Mouse (Mus musculus): Measurements from ENCODE around the gene Dhrs7b.
A peak's percentile ranks its signal among the peaks of the same experiment; 100 is the strongest.
"Not testable (repeated sequence)": the region's sequence is repeated elsewhere in the genome, so short reads cannot be mapped to it uniquely, and the experiment has no call there.

Dhrs7b gene

DNA sequence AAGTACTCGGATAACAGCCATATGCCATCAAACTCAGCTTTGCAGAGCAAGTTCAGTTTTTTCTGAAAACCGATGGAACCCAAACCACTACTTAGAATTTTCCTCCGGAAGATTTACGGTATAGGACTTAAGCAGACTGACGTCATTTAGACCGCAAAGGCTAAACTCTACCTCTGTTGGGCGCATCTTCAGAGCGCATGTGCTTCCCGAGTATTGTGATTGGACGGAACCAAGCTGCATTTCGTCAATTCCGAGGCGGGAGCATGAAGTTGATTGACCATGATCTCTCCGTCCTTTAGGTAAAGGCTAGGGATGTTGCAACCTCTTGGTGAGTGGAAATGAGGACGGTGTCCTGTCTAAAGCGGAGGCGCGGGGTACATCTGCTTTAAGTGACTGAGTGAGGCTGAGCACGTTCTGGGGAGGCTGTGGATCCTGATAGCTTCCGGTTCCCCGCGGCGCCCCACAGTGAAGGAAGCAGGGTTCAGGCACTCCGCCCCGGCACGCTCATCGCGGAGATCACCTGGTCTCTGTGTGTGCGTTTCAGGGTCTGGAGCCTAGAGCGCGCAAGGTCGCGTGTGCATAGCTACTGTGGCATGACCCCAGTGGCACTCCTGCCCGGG is at the start of gene Dhrs7b:
Gene Dhrs7b, plus strand, starts transcription at position 199 of the 620 bp plus-strand sequence.
- peak; percentile 97 for DNase-seq (ENCODE audit: low spot score)

DNA sequence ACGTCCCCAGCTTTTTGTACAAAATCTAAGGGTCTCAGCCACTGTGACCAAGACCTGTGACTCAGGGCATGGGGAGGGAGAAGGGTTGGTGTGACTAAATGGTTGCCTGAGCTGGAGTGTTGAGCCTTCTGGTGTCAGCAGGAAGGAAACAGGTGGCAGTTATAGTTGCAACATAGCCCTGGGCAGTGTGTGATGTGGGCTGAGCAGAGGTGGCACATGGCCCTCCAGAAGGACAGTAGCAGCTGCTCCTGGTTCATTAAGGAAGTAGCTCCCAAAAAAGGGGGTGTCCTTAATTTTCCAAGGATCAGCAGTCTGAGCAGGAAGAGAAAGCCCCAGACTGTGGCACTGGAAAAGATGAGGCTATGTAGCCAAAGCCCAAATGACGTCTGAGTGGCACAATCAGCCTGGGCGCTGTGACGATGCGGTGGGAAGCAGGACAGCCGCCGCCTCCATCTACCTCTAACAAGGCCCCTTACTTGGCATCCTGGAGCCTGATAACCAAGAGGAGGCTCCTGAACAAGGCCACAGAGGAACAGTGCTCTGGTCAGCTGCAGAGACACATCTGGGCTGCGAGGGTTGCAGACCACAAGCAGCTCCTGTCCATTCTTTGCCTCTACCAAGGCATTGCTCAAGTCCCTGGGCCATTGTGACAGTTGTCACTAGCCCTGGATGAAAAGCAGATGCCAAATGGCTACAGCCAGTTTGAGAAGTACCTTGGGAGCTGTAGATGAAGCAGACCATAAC is 46.1 kb upstream of the Dhrs7b start:
- no peak for DNase-seq (ENCODE audit: low spot score)

DNA sequence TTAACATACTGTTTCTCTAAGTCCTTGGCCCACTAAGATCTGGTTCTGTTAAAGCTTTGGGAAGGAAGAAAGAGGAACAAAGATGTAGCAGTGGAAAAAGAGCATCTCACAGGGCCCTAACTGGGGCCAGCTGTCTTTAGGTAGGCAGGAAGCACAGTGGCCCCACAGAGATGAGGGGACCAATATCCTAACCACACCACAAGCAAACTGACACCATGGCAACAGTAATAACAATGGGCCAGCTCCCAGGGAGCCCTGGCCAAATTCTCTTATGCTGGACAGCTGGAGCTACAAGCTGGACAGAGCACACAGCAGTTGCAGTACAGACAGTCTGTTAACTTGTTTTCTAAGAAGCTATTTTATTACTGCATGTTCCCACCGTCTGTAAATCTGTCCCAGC is 42.8 kb upstream of the Dhrs7b start:
- DNase-seq (ENCODE audit: low spot score), result no peak

DNA sequence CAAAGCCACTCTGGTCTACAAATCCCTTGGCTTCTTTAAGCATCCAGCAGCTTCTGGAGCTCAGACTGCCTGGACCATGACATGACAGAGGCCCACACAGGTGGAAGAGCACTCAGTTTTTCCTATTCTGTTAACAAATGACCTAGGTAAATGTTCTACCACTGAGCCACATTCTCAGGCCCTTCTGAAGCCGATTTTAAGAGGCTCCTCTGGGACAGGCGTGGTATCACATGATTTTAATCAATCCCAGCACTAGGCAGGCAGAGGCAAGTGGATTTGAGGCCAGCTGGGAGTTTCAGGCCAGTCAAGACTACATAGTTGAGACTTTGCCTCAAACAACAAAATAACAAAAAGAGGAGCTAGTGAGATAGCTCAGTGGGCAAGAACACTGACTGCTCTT is 40.0 kb upstream of the Dhrs7b start:
- DNase-seq (ENCODE audit: low spot score), result no peak

DNA sequence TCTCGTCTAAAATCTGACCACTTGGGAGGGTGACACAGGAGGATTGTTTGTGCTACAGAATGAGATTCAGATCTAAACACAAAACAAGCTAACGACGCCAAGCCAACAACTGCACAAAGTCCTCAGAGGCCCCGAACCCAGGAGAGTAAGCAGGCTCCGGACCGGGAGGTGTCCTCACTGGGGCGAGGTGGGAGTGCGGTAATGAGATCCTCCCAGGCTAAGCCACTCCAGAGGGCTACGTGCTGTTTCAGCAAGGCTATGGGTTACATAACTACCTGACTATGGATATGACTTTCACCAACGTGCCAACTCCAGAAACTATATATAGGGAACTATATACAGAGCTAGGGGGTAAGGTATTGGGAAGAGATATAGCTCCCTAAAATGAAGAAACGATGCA is 34.1 kb upstream of the Dhrs7b start:
- DNase-seq (ENCODE audit: low spot score), result no peak

DNA sequence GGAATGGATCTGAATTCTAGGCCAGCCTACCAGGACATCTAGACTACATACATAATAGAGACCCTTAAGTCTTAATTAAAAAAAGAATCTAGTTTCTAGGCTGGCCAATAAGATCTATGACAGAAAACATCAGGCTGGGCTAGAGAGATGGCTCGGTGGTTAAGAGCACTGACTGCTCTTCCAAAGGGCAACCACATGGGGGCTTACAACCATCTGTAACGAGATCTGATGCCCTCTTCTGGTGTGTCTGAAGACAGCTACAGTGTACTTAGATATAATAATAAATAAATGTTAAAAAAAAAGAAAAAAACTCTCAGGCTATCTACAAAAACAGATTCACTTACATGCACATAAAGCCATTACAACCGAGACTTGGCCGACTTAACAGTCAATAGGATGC is 30.5 kb upstream of the Dhrs7b start:
- no peak for DNase-seq (ENCODE audit: low spot score)

DNA sequence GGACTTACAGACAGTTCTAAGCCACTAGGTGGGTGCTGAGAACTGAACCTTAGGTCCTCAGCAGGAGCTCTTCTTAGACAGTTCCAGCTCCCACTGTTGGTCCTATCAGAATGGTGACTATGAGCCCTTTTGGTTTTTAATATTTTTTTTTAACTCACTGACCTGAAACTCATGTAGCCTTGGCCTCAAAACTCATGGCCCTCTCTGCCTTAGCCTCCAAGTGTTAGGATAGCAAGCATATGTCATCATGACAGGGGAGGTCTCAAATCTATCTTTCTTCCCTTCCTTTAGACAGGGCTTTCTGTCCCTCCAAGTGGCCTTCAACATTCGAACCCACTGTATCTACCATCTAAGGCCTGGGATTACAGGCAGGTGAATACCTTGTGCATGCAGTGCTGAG is 29.5 kb upstream of the Dhrs7b start:
- DNase-seq (ENCODE audit: low spot score), result no peak

DNA sequence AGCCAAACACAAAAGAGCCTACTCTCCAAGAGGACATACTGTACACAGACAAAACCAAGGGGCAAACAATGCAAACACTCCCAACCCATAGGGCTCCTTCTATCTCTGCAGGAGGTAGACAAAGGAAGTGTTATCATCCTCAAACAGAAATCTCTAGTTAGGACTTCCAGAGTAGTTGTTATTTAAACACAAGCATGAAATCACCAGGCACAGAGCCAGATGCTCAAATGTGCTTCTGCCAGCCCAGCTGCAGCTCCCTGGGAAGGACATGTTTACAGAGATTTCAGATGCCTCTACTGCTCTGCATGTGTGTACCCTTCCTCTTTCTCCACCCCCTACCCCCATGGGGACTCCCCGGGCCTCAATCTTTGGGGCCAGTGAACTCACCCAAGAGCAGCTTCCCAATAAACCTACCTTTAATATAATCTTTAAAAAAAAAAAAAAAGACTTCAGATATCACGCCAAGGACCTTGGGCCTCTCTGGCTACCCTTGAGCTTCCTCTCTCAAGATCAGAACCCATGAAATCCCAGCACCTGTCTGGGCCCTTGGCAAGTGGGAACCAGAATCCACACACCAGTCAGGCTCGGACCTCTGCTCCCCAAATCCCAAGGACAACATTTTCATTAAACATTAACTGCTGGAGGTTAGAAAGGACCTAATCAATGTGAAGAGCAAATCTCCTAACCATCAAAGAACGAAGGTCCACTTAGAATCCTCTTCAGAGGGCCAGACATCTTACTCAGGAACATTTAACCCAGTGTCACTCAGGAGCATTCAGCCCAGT is 22.0 kb upstream of the Dhrs7b start:
- DNase-seq (ENCODE audit: low spot score), result peak; percentile 89

DNA sequence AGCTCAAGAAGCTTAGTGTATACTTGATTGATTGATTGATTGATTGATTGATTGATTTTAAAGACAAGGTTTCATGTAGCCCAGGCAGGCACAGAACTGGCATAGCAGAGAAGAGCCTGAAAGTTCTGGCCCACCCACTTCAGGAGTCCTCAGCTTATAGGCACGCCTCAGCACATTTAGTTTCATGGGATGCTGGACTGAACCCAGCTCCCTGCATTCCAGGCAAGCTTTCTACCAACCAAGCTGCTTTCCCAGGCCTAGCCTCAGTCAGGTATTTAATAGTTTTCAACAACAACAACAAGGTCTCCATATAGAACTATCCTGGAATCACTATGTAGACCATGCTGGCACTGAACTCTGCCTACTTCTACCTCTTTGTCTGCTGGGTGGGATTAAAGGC is 20.9 kb upstream of the Dhrs7b start:
- DNase-seq (ENCODE audit: low spot score), result no peak

DNA sequence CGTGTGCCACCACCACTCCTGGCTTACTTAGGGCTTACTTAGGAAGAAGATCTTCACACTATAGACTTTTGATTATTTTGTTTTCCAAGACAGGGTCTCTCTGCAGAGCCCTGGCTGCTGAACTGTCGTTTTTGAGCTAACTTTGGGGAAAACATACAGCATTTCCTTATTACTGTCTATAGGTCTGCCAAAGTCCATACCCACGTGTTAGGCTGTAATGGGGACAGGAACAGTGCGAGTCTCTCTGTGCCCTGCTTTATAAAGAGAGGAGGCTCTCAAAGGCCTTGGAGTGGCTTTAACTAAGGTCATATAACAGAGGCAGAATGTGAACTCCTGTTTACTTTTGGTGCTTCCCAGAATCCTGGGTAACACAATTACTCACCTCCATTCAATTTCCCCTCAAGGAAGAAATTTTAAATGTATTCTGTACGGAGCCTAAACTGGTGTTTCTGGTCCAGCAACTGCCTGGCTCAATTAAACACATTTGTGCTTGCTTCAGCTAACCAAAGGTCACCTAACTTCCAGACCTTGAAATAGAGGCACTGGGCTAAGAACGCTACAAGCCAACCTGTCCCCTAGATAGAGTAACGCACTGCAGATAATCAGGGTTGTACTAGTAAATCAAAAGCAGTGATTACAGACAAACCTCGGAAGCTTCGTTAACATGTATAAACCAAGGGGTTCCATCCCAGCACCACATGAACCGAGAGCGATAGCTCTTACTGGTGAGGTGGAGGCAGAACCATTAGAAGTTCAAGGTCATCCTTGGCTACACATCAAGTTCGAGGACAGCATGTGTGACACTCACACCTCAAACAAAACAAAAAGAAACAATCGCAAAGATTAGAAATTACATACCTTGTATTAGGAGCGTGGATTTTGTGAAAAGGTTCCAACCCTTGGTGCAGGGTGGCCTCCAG is 20.1 kb upstream of the Dhrs7b start:
- no peak for DNase-seq (ENCODE audit: low spot score)

DNA sequence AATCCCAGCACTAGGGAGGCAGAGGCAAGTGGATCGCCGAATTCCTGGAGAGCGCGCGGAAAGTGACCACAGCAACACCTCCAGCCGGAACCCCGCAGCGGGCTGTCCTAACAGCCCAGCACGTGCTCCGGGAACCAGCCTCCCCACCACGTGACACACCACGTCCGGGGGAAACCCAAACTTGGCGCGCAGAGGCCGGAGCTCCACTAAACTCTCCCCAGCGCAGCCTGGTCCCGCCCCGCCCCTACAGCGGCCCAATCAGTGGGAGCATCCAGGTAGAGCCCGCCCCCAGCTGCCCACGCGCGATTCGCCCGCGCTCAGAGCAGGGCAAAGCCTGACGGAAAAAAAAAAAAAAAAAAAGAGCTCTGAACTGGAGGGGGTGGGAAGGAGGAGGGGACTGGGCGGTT is 19.4 kb upstream of the Dhrs7b start:
- peak; percentile 93 for DNase-seq (ENCODE audit: low spot score)

DNA sequence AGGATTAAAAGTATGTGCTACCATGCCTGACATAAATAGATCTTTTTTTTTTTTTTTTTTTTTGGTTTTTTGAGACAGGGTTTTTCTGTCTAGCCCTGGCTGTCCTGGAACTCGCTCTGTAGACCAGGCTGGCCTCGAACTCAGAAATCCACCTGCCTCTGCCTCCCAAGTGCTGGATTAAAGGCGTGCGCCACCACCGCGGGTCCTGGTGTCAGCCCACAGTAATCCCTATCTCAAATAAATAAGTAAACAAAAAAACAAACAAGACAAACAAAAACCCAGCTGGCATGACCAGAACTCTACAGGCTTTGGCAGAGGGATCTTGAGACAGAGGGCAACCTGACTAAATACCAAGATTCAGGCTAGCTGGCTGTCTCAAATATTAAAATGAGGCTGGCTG is 18.8 kb upstream of the Dhrs7b start, which contains the start of gene Shmt1:
Gene Shmt1, minus strand, starts transcription at position 101 of the 400 bp plus-strand sequence.
- not testable (repeated sequence) for DNase-seq (ENCODE audit: low spot score)

DNA sequence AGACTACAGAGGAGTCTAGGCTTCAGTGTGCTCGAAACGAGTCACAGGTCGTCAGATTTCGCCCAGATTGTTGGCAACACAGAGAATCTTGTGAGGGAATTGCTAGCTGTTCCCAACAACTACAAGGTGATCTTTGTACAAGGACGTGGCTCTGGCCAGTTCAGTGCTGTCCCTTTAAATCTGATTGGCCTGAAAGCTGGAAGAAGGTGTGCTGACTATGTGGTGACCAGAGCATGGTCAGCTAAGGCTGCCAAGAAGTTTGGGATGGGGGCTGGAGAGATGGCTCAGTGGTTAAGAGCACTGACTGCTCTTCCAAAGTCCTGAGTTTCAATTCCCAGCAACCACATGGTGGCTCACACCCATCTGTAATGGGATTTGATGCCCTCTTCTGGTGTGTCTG is 14.0 kb upstream of the Dhrs7b start:
- no peak for DNase-seq (ENCODE audit: low spot score)

DNA sequence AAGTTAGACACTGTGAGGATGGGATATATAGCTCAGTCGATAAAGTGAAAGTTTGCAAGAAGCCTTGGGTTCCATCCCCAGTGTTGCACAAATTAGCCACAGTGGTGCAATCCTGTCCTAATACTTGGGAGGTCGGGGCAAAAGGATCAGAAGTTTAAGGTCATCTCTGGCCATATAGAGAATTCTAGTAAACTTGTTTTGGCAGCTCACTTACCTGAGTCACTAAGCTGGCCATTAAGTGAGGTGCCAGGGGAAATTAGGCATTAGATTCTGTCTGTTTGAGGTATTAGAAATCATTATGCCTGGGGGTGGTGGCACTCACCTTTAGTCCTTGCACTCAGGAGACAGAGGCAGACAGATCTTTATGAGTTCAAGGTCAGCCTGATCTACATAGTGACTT is 6.7 kb upstream of the Dhrs7b start:
- DNase-seq (ENCODE audit: low spot score), result no peak

DNA sequence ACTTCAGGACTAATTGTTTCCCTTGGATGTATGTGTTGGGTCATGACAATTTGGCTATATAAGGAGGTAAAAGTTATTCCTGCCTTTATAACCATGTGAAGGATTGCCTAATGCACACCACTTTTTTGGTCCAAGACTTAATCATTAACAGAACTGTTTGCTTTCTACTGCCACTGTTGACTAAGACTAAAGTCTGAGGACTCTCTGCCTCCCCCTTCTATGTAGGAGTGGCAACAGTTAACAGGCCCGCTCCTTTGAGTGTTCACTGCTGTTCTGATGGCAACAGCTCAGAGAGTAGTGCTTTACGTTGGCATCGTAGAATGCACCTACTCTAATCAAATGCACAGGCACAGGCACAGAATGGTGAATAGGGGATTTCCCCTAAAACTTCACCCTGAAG is 5.2 kb upstream of the Dhrs7b start:
- DNase-seq (ENCODE audit: low spot score), result no peak

DNA sequence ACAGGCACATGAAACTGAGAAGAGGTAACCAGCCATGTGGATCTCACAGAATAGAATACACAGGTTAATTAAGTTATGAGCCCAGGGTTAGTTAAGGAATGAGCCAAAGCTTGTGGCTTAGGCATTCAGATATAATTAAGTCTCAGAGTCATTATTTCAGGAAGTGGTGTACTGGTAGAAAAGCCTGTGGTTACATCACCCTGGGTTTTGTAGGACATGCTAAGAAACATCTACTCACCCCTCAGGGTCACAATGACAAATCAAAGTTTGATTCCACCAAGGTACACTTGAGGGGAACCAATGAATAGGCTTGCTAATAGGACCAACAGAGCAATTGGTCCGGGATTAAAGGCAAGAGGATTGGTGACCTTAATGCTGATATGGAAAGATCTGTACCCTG is 3.7 kb upstream of the Dhrs7b start:
- DNase-seq (ENCODE audit: low spot score), result no peak

DNA sequence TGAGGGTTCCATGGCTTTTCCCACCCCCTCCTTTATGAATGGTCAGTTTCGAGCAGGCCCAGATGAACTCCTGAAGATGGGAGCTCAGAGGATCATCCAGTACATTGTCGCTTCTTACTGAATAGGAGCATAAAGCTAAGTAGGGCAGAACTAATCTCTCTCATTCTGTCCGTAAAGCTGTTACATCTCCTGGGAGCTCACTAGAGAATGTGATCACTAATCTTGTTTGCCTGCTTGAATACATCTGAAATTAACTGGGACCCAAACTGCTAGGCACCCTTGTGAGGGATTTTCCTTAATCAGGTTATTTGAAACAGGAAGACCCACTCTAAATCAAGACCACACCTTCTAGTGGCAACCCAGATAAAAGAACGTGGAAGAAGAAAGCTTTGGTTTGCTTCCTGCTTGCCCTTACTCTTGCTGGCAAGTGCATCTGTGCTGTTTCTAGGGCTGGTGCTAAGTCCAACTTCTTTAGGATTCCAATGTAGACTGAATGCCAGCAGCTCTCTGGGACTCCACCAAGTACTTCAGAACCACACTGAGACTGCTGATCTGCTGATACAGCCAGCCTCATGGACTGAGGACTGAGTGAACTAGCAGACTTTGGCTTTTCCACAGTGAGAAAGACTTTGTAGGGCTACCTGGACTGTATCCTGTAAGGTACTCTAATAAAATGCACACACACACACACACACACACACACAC is 3.0 kb upstream of the Dhrs7b start:
- no peak for DNase-seq (ENCODE audit: low spot score)

DNA sequence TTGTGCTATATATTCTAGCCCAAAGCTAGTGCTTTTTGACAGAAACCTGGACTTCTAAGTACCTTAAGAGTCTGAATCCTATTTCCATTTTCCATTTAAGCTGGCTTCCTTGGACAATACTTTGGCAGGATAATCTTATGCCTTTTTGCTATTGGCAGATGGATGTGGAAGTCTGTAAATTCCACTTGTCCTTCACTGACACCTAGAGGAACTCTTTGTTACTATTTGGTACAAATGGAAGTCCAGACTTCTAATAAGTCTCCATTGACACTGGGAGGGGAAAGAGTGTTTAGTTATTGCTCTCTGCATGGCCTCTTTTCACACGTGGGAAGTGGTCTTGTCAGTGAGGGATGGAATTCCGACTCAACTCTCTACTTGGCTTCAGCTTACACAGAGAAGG is 1.5 kb upstream of the Dhrs7b start:
- DNase-seq (ENCODE audit: low spot score), result peak; percentile 72

DNA sequence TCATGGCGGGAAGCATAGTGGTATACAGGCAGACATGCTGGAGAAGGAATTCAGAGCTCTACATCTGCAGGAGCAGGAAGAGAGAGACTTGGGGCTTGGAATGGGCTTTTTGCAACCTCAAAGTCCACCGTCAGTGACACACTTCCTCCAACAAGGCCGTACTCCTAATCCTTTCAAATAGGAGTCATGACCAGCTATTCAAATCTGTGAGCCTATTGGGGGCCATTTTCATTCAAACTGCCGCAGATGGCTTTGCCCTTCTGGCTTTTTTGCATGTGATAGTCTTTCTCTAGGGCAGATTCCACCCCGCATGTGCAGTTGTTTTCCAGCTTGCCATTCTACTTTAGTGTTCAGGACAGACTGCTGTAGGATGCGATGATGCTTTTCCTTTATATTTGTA is 6.5 kb downstream of the Dhrs7b start:
- no peak for DNase-seq (ENCODE audit: low spot score)

DNA sequence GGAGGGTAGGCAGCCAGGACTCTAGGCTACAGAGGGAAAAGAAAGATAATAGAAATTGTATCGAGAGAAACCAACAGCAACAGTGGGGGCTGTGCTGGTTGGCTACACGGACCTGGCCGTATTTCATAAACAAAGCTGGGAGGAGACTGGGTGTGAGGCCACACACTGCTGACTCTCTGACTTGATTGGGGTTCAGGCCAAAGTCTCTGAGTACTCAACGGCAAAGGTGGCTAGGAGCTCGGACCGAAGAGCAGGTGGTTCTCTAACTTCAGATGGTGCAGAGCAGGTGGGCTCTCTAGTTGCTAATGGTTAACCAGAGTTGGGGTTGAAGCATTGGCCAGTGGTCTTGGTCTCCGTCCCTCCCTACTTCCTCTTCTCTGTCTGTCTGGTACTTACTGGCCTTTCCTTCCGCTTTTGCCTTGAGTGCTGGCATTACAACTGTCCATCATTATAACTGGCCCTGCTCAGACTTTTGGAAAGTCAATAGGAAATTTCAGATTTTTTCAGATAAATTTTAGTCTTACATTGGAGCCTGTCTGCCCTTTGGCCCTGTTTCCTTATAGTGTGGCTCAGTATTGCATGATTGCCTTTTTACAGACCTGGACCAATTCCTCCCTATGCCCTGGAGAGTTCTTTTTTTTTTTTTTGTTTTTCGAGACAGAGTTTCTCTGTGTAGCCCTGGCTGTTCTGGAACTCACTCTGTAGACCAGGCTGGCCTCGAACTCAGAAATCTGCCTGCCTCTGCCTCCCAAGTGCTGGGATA is 7.4 kb downstream of the Dhrs7b start:
- DNase-seq (ENCODE audit: low spot score), result peak; percentile 89
